Mouse (Mus musculus) ES-E14 (cell line): Measurements from ENCODE around the gene Galc.

Experiments used
- MAFK ChIP-seq: IDR thresholded peaks from 2 replicates; pipeline ENCODE4 v1.6.1; 2014; ENCODE audit warnings: mild to moderate bottlenecking, low read depth, low read length, inconsistent platforms; ENCODE audit not compliant: insufficient read depth
- ZC3H11A ChIP-seq: IDR thresholded peaks from 2 replicates; pipeline ENCODE4 v1.6.1; 2012; ENCODE audit warnings: low read depth, mild to moderate bottlenecking, inconsistent platforms, low read length, borderline replicate concordance
- ZNF384 ChIP-seq: IDR thresholded peaks from 2 replicates; pipeline ENCODE4 v1.6.1; 2012; ENCODE audit warnings: low read depth, low read length, inconsistent platforms

GRCm38 (mm10) chr12:98212457-98213175 is 46.6 kb downstream of the Galc start:
- TF ChIP-seq ZNF384, result no peak
- no peak for TF ChIP-seq MAFK
- 0 out of 2 replicates have a peak, but pooled peaks have one; percentile 19 for TF ChIP-seq ZC3H11A
